Mouse (Mus musculus) midbrain, postnatal 0 days (tissue): ENCODE results near the gene Cdh24. TPM values are rescaled to one million over a fixed set of nuclear protein-coding genes. Genes with fewer than 3 reads are reported as not detected.

Source experiments
- ATAC-seq: fragments of 200-750 bp; cut with Nextera tagmentation; 2 replicates; pipeline ENCODE4 v1.8.0; 2017; ENCODE audit warnings: moderate number of reproducible peaks, mild to moderate bottlenecking, moderate TSS enrichment, moderate library complexity; ENCODE audit not compliant: low FRiP score
- DNase-seq: peaks from one replicate; pipeline ENCODE4 v3.0.0-alpha.2; 2015; ENCODE audit warnings: low spot score
- H3K27ac ChIP-seq: fragments of 300-500 bp; sonication (generic); 2 replicates; pipeline ENCODE4 v1.5.1; 2014; ENCODE audit warnings: low read depth, mild to moderate bottlenecking, low read length, mixed read lengths
- H3K27me3 ChIP-seq: fragments of 300-500 bp; sonication (generic); 2 replicates; pipeline ENCODE4 v1.6.1; 2014; ENCODE audit warnings: low read length, control low read depth, mixed read lengths; ENCODE audit not compliant: insufficient read depth
- H3K36me3 ChIP-seq: fragments of 300-500 bp; sonication (generic); 2 replicates; pipeline ENCODE4 v1.6.1; 2014; ENCODE audit warnings: low read length, control low read depth, mixed read lengths; ENCODE audit not compliant: insufficient read depth
- H3K4me1 ChIP-seq: fragments of 300-500 bp; sonication (generic); 2 replicates; pipeline ENCODE4 v1.6.1; 2014; ENCODE audit warnings: mild to moderate bottlenecking, control low read depth, antibody characterized with exemption, low read length, mixed read lengths; ENCODE audit not compliant: insufficient read depth
- H3K4me2 ChIP-seq: fragments of 300-500 bp; sonication (generic); 2 replicates; pipeline ENCODE4 v1.6.1; 2014; ENCODE audit warnings: low read depth, mild to moderate bottlenecking, low read length, mixed read lengths; ENCODE audit not compliant: poor library complexity, severe bottlenecking
- H3K4me3 ChIP-seq: fragments of 300-500 bp; sonication (generic); 2 replicates; pipeline ENCODE4 v1.5.1; 2014; ENCODE audit warnings: low read depth, mild to moderate bottlenecking, low read length, moderate library complexity
- H3K9ac ChIP-seq: fragments of 300-500 bp; sonication (generic); replicated peaks from 2 replicates; pipeline ENCODE4 v1.6.1; 2014; ENCODE audit warnings: mild to moderate bottlenecking, low read length, moderate library complexity, mixed read lengths; ENCODE audit not compliant: poor library complexity, severe bottlenecking
- H3K9me3 ChIP-seq: fragments of 300-500 bp; sonication (generic); 2 replicates; pipeline ENCODE4 v1.6.1; 2016; ENCODE audit warnings: low read length, control low read depth
- CTCF ChIP-seq: IDR thresholded peaks from 2 replicates; pipeline ENCODE4 v1.5.1; 2016; ENCODE audit warnings: antibody characterized with exemption, mild to moderate bottlenecking
- WGBS: fragments of 180-500 bp; shearing (Covaris S2); extraction: QIAGEN DNeasy Blood & Tissue Kit; methylation state at CpG from one replicate; pipeline ENCODE4 v1.1.7; 2014; 5-methylcytosine and 5-hydroxymethylcytosine counted together
- polyA plus RNA-seq: library from polyadenylated mRNA; unstranded; fragments of >200 nt; fragmentation: Nextera tagmentation; extraction: Ambion mirVana; gene quantifications from 2 replicates; pipeline ENCODE4 v1.2.1, GENCODE M21; 2015
- total RNA-seq: library from RNA; depleted of rRNA; stranded (reverse); fragments of >200 nt; gene quantifications from 2 replicates; pipeline ENCODE4 v1.2.3, GENCODE M21; 2014

Cdh24 gene
- total and polyA plus RNA-seq, 2 experiments from 2014 or later, result 9.0 to 49.7 TPM

DNA sequence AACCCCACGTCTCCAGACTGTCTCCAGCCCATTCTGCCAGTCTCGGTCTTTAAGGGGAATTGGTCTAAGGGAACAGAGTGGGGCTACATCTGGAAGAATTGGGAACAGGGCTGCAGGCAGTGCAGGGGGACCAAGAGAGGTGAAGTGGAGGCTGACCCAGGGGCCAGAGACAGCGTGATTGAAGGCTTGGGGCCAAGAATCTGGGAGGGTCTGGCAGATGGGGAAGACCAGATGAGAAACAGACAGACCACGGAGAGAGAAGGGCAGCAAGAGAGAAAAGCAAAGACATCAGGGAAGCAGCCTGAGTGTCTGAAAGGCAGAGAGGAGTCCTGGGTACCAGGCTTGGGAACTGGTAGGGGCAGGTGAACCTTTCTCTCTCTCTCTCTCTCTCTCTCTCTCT, 1.0 kb downstream of the Cdh24 start:
- no peak for DNase-seq
- Histone ChIP-seq H3K4me1 (peaks cover 9% of the 10 kb centered on the region; the same call in 1 of the 2 replicates), H3K27me3 (no peaks in the 10 kb centered on the region), H3K36me3 (peaks cover 37% of the 10 kb centered on the region), H3K27ac (no peak overlapping the region), H3K4me2 (peak overlapping the region; percentile 82), H3K9me3 (no peaks in the 10 kb centered on the region), H3K9ac (peak overlapping the region; percentile 91), H3K4me3 (peak overlapping the region; percentile 83)
- TF ChIP-seq CTCF, result no peak
- ATAC-seq, result no peak
- WGBS, result 15% methylated on average over 4 of the region's 4 CpGs

- no peak overlapping the region for H3K4me3 ChIP-seq
- TF ChIP-seq CTCF, result peak; percentile 60
- H3K4me1 ChIP-seq, result peaks cover 9% of the 10 kb centered on the region; the same call in 1 of the 2 replicates
- H3K36me3 ChIP-seq, result peaks cover 23% of the 10 kb centered on the region
- H3K9me3 ChIP-seq, result no peaks in the 10 kb centered on the region
- ATAC-seq (no peak), DNase-seq (no peak)
- H3K4me2 ChIP-seq, result no peak overlapping the region
- H3K9ac ChIP-seq, result 0 out of 2 replicates have a peak overlapping the region, but pooled peaks have one; percentile 33
- no peak overlapping the region for H3K27ac ChIP-seq
- 70% methylated on average over 5 of the region's 5 CpGs for WGBS
- H3K27me3 ChIP-seq, result no peaks in the 10 kb centered on the region
Measured at GRCm38 (mm10) chr14:54638210-54638609, 3.0 kb downstream of the Cdh24 start.

DNA sequence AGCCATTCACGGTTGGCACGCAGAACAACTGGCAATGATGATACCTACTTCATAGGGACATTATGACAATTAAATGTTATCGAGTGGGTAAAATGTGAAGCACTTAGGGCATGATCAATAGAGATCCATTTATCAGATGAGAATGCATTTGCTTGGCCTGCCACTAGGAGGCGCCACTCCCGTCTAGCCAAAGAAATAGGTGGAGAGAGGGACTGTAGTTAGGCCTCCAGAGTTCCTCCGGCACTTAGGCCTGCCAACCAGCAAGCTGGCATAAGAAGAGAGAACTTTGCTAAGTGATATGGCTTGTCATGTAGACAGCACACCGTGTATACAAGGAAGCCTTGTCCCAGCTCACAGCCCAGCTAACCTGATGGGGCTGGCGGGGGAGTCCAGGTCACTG, 4.2 kb downstream of the Cdh24 start:
- H3K36me3 ChIP-seq, result peaks cover 24% of the 10 kb centered on the region
- WGBS, result 52% methylated on average over 8 of the region's 8 CpGs

DNA sequence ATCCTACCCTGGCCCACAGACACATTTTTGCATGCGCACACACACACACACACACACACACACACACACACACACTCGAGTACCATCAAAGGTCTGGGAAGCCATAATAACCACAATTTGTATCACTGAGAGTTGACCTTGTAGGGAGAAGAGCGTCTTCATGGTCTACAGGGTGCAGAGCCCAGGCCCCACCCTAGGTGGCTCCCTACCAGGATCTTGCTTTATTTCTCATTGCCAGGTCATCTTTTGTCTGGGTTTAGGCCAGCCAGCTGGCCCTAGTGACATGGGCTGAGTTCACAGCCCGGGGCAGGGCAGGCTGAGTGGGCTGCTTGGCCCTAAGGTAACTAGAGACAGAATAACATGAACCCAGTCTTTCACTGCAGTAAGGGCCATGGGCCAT, 7.0 kb downstream of the Cdh24 start:
- peaks cover 40% of the 10 kb centered on the region for H3K36me3 ChIP-seq
- TF ChIP-seq CTCF, result peak; percentile 39
- no peak overlapping the region for H3K9ac ChIP-seq
- ATAC-seq (no peak), DNase-seq (no peak)
- no peak overlapping the region for H3K4me2 ChIP-seq
- WGBS, result 88% methylated on average over 4 of the region's 4 CpGs
- no peak overlapping the region for H3K4me3 ChIP-seq
- H3K27ac ChIP-seq, result no peak overlapping the region
- H3K4me1 ChIP-seq, result no peaks in the 10 kb centered on the region
- H3K9me3 ChIP-seq, result no peaks in the 10 kb centered on the region
- no peaks in the 10 kb centered on the region for H3K27me3 ChIP-seq

More for the DNA sequence above, 4.2 kb downstream of the Cdh24 start:
- no peaks in the 10 kb centered on the region for H3K27me3 ChIP-seq
- ATAC-seq (no peak), DNase-seq (no peak)
- H3K4me3 ChIP-seq, result no peak overlapping the region
- no peak overlapping the region for H3K27ac ChIP-seq
- H3K4me1 ChIP-seq, result peaks cover 9% of the 10 kb centered on the region; the same call in 1 of the 2 replicates
- H3K9ac ChIP-seq, result no peak overlapping the region
- TF ChIP-seq CTCF, result peak; percentile 88
- no peaks in the 10 kb centered on the region for H3K9me3 ChIP-seq
- no peak overlapping the region for H3K4me2 ChIP-seq

- Histone ChIP-seq H3K4me3 (no peak overlapping the region), H3K27ac (no peak overlapping the region), H3K27me3 (no peaks in the 10 kb centered on the region), H3K4me1 (no peaks in the 10 kb centered on the region), H3K4me2 (no peak overlapping the region), H3K9ac (no peak overlapping the region), H3K9me3 (no peaks in the 10 kb centered on the region), H3K36me3 (peaks cover 35% of the 10 kb centered on the region)
- whole genome bisulfite sequencing, result 91% methylated on average over 17 of the region's 37 CpGs
- DNase-seq (no peak), ATAC-seq (no peak)
- TF ChIP-seq CTCF, result no peak
Measured at GRCm38 (mm10) chr14:54632252-54632651, 8.9 kb downstream of the Cdh24 start.

DNA sequence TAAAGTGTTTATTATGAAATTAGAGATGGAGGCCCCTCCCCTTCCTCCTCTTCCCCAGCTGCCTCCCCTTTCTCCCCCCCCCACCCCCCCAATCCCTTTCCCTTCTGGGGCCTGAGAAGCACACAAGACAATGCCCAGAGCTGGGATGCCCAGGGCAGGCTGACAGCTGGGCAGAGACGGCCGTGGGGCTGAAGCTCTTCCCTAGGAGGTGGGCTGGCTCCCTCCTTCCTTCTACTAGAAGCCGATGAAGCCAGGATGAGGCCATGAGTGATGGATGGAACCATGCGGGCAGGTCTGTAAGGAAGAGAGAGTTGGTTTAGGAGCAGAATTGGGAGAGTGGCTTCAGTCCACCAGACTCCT, 9.9 kb downstream of the Cdh24 start:
- Histone ChIP-seq H3K27ac (no peak overlapping the region), H3K9me3 (no peaks in the 10 kb centered on the region), H3K36me3 (peaks cover 35% of the 10 kb centered on the region), H3K4me3 (no peak overlapping the region), H3K9ac (no peak overlapping the region), H3K27me3 (no peaks in the 10 kb centered on the region), H3K4me2 (no peak overlapping the region), H3K4me1 (no peaks in the 10 kb centered on the region)
- 57% methylated on average over 4 of the region's 4 CpGs for WGBS
- ATAC-seq, result 0 out of 2 replicates have a peak, but pooled peaks have one; percentile 25
- no peak for DNase-seq
- TF ChIP-seq CTCF, result no peak
